Mouse (Mus musculus) megakaryocyte progenitor cell, adult 5-6 weeks (primary cell): Measurements from ENCODE around the gene C9orf72. TPM values are rescaled to one million over a fixed set of nuclear protein-coding genes. Genes with fewer than 3 reads are reported as not detected.

Experiments used
- total RNA-seq, 2 experiments: library from RNA; stranded (forward) in 1 of 2; stranded (reverse) in 1 of 2; fragments of 157-497, 149-512 nt in 1 of 2; fragments of 200-1000 nt in 1 of 2; gene quantifications; 2 replicates each; pipeline versions ENCODE4 v1.2.3 to v1.2.4; 2015 to 2017

C9orf72 gene
- total RNA-seq, 2 experiments from 2014 or later, result 3.0 to 6.2 TPM

Other genes starting within 250 kb of the C9orf72 start
- not detected in 2 replicates for gene Ifnk, start 74.1 kb downstream of the C9orf72 start, total RNA-seq (2015)
- not detected in 2 replicates for gene Ifnk, start 74.1 kb downstream of the C9orf72 start, total RNA-seq (2017)
- gene Mob3b, start 68.7 kb downstream of the C9orf72 start, total RNA-seq (2015), result 5.4 and 6.2 TPM in 2 replicates
- gene Mob3b, start 68.7 kb downstream of the C9orf72 start, total RNA-seq (2017), result 2.5 and 3.2 TPM in 2 replicates